ENCODE assay signal across 33 mouse cellular contexts in the genomic region with DNA sequence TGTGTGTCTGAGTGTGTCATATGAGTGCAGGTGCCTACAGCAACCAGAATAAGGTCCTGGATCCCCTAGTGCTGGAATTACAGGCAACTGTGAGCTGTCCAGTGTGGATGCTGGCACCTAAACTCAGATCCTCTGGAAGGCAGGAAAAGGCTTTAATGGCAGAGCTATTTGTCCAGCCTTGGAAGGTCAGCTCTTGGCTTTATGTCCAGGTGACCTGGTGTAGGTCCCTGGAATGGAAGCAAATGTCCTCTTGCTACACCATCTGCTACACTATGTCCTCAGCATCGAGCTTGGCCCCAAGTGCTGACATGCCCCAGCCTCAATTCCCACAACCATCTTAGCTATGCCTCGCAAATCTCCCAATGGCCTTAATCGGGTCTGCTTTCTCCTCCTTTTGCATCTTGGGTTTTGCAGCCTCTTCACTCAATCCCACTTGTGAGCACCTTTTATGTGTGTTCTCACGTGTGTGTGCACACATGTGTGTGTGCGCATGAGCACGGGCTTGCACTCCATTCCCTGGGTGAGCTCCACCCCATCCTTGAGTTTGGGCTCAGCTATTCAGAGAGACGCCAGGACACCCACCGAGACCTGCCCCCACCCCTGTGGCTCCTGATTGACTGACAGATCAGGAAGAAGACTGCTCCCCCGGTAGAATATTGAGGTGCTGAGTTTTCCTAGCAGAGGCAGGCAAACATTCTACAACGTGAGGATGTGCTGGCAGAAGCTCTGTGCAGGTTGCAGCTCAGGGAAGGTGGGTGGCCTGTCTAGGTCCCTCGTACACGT. TPM values are rescaled to one million over a fixed set of nuclear protein-coding genes. Genes with fewer than 3 reads are reported as not detected.
A peak's percentile ranks its signal among the peaks of the same experiment; 100 is the strongest.
DNase-seq lines count a peak whose midpoint lies in the region; ATAC-seq and TF ChIP-seq lines count a peak whose summit lies in the region.
"Had no signal": no experiment of that assay in that cellular context is flagged by ENCODE, and none has a peak within 500 bp of the region (broad histone marks: within the 10 kb centered on the region; RNA-seq: fewer than 3 reads in every experiment).

No protein-coding gene starts in this region.

- H3K4me3 ChIP-seq in hindbrain, embryonic 12.5 days = no peak overlapping the region
- no peak overlapping the region for H3K4me3 ChIP-seq in hindbrain, embryonic 14.5 days (replicated peaks; ENCODE audit: low read length)
- H3K4me3 ChIP-seq in cerebellum, adult 2 months (replicated peaks; ENCODE audit: insufficient read depth, low read depth, low read length) = no peak overlapping the region
- H3K4me3 ChIP-seq: forebrain, embryonic 13.5 days; gastrocnemius, adult 2 months; heart, adult 2 months; heart, embryonic 12.5 days; limb, embryonic 13.5 days; lung, embryonic 15.5 days; midbrain, embryonic 12.5 days had no signal

- WGBS in hindbrain, embryonic 12.5 days = 44% methylated on average over 12 of the region's 12 CpGs
- 44% methylated on average over 12 of the region's 12 CpGs for WGBS in hindbrain, embryonic 14.5 days
- 43% methylated on average over 12 of the region's 12 CpGs for WGBS in cerebellum, adult 2 months

- H3K4me2 ChIP-seq in hindbrain, embryonic 12.5 days (replicated peaks) = no peak overlapping the region
- H3K4me2 ChIP-seq in hindbrain, embryonic 14.5 days (replicated peaks) = no peak overlapping the region
- H3K4me2 ChIP-seq: forebrain, embryonic 13.5 days; heart, embryonic 12.5 days; limb, embryonic 13.5 days; liver, embryonic 11.5 days; lung, embryonic 15.5 days; midbrain, embryonic 12.5 days had no signal

- ATAC-seq in hindbrain, embryonic 12.5 days (ENCODE audit: low FRiP score) = no peak
- ATAC-seq in hindbrain, embryonic 14.5 days (ENCODE audit: low FRiP score) = no peak
- ATAC-seq: CD4-positive, CD25-positive, alpha-beta regulatory T cell, adult 4 months; forebrain, embryonic 13.5 days; intestine, embryonic 16.5 days had no signal

- 0 out of 2 replicates have a peak overlapping the region, but pooled peaks have one; percentile 6 for H3K9ac ChIP-seq in hindbrain, embryonic 12.5 days
- no peak overlapping the region for H3K9ac ChIP-seq in hindbrain, embryonic 14.5 days
- H3K9ac ChIP-seq: forebrain, embryonic 13.5 days; heart, embryonic 12.5 days; limb, embryonic 13.5 days; lung, embryonic 15.5 days; midbrain, embryonic 12.5 days had no signal

- peaks cover 16% of the 10 kb centered on the region for H3K4me1 ChIP-seq in hindbrain, embryonic 12.5 days
- H3K4me1 ChIP-seq in hindbrain, embryonic 14.5 days (replicated peaks; ENCODE audit: control insufficient read depth, insufficient read depth, low read length) = no peaks in the 10 kb centered on the region
- peaks cover 17% of the 10 kb centered on the region for H3K4me1 ChIP-seq in cerebellum, adult 2 months (ENCODE audit: control insufficient read depth, insufficient read depth, low read length)
- H3K4me1 ChIP-seq: forebrain, embryonic 13.5 days; heart, embryonic 12.5 days; limb, embryonic 13.5 days; lung, embryonic 15.5 days had no signal

- H3K27me3 ChIP-seq in hindbrain, embryonic 12.5 days = peaks cover 84% of the 10 kb centered on the region
- peaks cover 54% of the 10 kb centered on the region for H3K27me3 ChIP-seq in hindbrain, embryonic 14.5 days (ENCODE audit: control insufficient read depth, insufficient read depth, low read length)
- no peaks in the 10 kb centered on the region for H3K27me3 ChIP-seq in cerebellum, adult 2 months (ENCODE audit: control insufficient read depth, insufficient read depth, low read length)
- H3K27me3 ChIP-seq: lung, embryonic 15.5 days had no signal

- H3K27ac ChIP-seq in hindbrain, embryonic 12.5 days = no peak overlapping the region
- no peak overlapping the region for H3K27ac ChIP-seq in hindbrain, embryonic 14.5 days
- no peak overlapping the region for H3K27ac ChIP-seq in cerebellum, adult 2 months (ENCODE audit: insufficient read depth, low read length)
- H3K27ac ChIP-seq: forebrain, embryonic 13.5 days; gastrocnemius, adult 2 months; heart, adult 2 months; kidney, postnatal 0 days; limb, embryonic 13.5 days; lung, embryonic 15.5 days; midbrain, embryonic 12.5 days had no signal

- no peak for DNase-seq in hindbrain, embryonic 14.5 days (ENCODE audit: low spot score)
- peak; percentile 13 for DNase-seq in cerebellum, adult 11 months
- peak; percentile 23 to 63 for DNase-seq in cerebellum, adult 2 months
- DNase-seq in cerebellum, postnatal 14 days = peak; percentile 51 to 72
- no peak for DNase-seq in layer of hippocampus, postnatal 10 days (ENCODE audit: low spot score in 2 of 2)
- DNase-seq in frontal cortex, postnatal 14 days (ENCODE audit: low spot score in 2 of 2) = no peak
- DNase-seq: adrenal gland, postnatal 36 days; gastrocnemius, adult 2 months; gastrocnemius, postnatal 36 days; heart, adult 2 months; kidney, adult 8-10 months; layer of hippocampus, adult 9-11 months; right cerebral cortex, postnatal 25 days; thymus, postnatal 14 days had no signal

- no peak for TF ChIP-seq CTCF in cerebellum, adult 2 months (IDR thresholded peaks at IDR 0.05; ENCODE audit: borderline replicate concordance, insufficient read depth, low read depth, low read length)

- H3K36me3 ChIP-seq in hindbrain, embryonic 12.5 days = no peaks in the 10 kb centered on the region
- H3K36me3 ChIP-seq in hindbrain, embryonic 14.5 days (replicated peaks; ENCODE audit: control insufficient read depth, insufficient read depth) = no peaks in the 10 kb centered on the region
- H3K36me3 ChIP-seq: heart, embryonic 12.5 days; limb, embryonic 13.5 days; lung, embryonic 15.5 days; midbrain, embryonic 12.5 days had no signal

- no peaks in the 10 kb centered on the region for H3K9me3 ChIP-seq in hindbrain, embryonic 12.5 days (replicated peaks)
- no peaks in the 10 kb centered on the region for H3K9me3 ChIP-seq in hindbrain, embryonic 14.5 days (ENCODE audit: control insufficient read depth, low read length)
- H3K9me3 ChIP-seq: forebrain, embryonic 13.5 days; heart, embryonic 12.5 days; limb, embryonic 13.5 days; lung, embryonic 15.5 days; midbrain, embryonic 12.5 days had no signal

- no peak for TF ChIP-seq POLR2A in cerebellum, adult 2 months (IDR thresholded peaks at IDR 0.05; ENCODE audit: borderline replicate concordance, insufficient read depth, low read length)

RNA-seq across cellular contexts. Expression of a gene that starts 3.9 kb away (rescaled TPM):
- polyA plus RNA-seq in hindbrain, embryonic 12.5 days (2016; fragmentation: Nextera tagmentation; extraction: Ambion mirVana) = 47.5 and 50.0 TPM in 2 replicates
- polyA plus RNA-seq in hindbrain, embryonic 14.5 days (2014; fragmentation: Nextera tagmentation; extraction: Ambion mirVana) = 41.6 TPM in 2 replicates
- 71.8 and 74.2 TPM in 2 replicates for polyA plus RNA-seq in cerebellum, adult 2 months (2012; rRNA removed)
- 10 to 100 TPM; 49.1 to 55.5 TPM for total RNA-seq in layer of hippocampus, postnatal 10 days (2021)
- total RNA-seq: megakaryocyte progenitor cell, adult 5-6 weeks; neutrophil, adult 5-6 weeks had no signal

RNA-seq across cellular contexts. Expression of a gene that starts 14.8 kb away (rescaled TPM):
- 0.70 and 0.83 TPM in 2 replicates for polyA plus RNA-seq in hindbrain, embryonic 12.5 days (2016; fragmentation: Nextera tagmentation; extraction: Ambion mirVana)
- polyA plus RNA-seq in hindbrain, embryonic 14.5 days (2014; fragmentation: Nextera tagmentation; extraction: Ambion mirVana) = not detected in 2 replicates
- polyA plus RNA-seq in cerebellum, adult 2 months (2012; rRNA removed) = 0.13 and 0.18 TPM in 2 replicates
- not detected for total RNA-seq in layer of hippocampus, postnatal 10 days (2021)
- total RNA-seq: adrenal gland, adult 18-20 months; adrenal gland, postnatal 36 days; gastrocnemius, adult 2 months; gastrocnemius, postnatal 36 days; heart, adult 2 months; hematopoietic stem cell, adult 5-6 weeks; left cerebral cortex, adult 8-10 months; left cerebral cortex, postnatal 36 days; megakaryocyte progenitor cell, adult 5-6 weeks; monocyte, adult 5-6 weeks; neutrophil, adult 5-6 weeks had no signal
- polyA plus RNA-seq: CD4-positive, CD25-positive, alpha-beta regulatory T cell, adult 4 months; heart, adult 2 months; heart, embryonic 12.5 days; heart, postnatal 0 days; kidney, postnatal 0 days; limb, embryonic 13.5 days; liver, embryonic 11.5 days; lung, embryonic 15.5 days; midbrain, embryonic 12.5 days; urinary bladder, adult 2 months had no signal

Comparison
In these comparisons a context has a peak if more than half of its experiments do, and no peak if none do; other contexts are left out.
1. DNase-seq: peak in cerebellum, adult 11 months (single experiment), cerebellum, adult 2 months (2 of 2) and cerebellum, postnatal 14 days (2 of 2); none in hindbrain, embryonic 14.5 days (single experiment), layer of hippocampus, postnatal 10 days (0 of 2) and frontal cortex, postnatal 14 days (0 of 2).